Mouse (Mus musculus) spleen, embryonic (tissue): ENCODE results near the gene Tsx.
"Not testable (repeated sequence)": the region's sequence is repeated elsewhere in the genome, so short reads cannot be mapped to it uniquely, and the experiment has no call there.

Experiments
- CTCF ChIA-PET: fragments of 350-600 bp; sonication (Branson Sonifier 250); formaldehyde crosslinking; loops from one replicate; lab custom pipeline; 2022; lab: Charles Lee

Tsx gene

DNA sequence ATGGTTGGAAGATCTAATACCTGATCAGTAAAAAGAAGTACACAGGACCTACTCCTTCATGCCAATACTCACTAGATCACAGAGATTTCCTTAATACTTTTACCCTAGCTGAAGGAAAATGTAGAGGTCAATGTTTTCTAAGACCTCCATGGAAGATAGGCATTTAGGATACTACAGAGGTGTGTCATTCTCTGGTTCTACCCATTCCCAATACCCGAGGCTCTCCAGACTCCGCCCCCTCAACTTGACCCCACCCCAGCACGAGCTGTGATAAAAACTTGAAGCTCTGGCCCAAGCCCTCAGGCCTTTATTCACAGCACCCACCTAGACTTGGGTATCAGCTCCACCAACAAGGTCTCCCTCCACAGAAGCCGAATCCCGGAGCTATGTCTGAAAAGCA, at the start of gene Tsx:
Gene Tsx, plus strand, starts transcription at position 301 of the 400 bp plus-strand sequence.
- CTCF ChIA-PET = no interaction called here

DNA sequence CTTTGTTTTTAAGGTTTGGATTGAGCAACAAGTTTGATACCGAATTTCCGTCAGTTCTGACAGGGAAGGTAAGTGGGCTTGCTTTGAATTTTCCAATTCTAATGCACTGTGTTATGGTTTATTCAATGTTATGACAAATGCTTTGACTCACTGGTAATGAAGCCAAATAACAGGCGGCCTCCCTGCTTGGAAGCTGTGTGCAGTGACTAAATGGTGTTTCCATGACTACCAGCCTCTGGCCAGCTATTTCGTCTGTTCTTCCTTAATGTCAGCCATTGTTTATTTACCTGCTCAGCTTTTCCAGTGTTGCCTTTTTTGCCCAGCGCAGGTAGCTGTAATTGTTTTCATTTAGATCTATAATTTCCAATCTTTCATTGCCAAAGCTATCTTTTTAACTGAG, 48.1 kb upstream of the Tsx start:
- CTCF ChIA-PET = no interaction called here

DNA sequence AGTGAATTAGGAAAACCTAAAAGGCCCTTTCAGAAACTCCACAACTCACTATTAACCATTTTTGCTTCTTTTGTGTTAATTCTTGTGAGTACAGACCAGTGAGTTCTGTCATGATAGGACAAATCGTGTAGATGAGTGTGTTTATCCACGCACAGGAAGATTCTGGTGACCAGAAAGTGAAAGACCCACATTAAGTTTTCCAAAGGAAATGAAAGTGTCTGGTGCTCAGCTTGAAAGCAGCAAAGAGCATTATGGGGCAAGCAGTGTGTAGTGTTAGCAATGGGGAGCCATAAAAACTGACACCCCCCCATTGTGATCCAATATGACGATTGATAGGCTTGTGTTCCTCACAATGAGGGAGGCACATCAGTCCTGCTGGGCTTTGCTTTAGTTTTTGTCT, 45.6 kb upstream of the Tsx start:
- CTCF ChIA-PET = no interaction called here

DNA sequence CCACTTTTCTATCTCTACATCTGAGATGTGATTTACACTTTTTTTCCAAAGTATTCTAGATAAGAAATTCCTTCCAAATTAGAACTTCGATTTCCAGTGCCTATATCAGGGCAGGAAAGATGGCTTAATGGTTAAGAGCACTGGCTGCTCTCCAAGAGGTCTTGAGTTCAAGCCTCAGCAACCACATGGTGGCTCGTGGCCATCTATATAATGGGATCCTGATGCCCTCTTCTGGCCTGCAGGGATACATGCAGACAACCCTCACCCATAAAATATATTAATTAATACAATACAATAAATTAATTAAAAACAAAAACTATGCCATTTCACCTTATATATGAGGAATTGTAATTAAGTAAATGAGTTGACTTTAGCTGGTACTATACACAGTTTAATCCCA, 43.0 kb upstream of the Tsx start:
- CTCF ChIA-PET = no interaction called here

DNA sequence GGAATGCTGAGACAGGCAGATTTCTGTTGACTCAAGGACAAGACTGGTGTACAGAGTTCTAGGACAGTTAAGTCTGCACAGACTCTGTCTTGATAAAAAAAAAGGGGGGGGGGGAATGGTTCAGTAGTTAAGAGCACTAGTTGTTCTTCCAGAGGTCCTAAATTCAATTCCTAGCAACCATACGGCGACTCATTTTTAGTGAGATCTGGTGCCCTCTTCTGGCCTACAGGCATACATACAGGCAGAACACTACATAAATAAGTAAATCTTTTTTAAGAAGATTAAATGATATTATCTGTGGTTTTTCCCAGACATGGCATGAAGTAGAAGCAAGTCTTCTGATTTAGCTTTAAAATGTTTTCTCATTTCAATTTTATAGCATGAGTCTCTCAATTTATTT, 42.6 kb upstream of the Tsx start:
- CTCF ChIA-PET = no interaction called here

DNA sequence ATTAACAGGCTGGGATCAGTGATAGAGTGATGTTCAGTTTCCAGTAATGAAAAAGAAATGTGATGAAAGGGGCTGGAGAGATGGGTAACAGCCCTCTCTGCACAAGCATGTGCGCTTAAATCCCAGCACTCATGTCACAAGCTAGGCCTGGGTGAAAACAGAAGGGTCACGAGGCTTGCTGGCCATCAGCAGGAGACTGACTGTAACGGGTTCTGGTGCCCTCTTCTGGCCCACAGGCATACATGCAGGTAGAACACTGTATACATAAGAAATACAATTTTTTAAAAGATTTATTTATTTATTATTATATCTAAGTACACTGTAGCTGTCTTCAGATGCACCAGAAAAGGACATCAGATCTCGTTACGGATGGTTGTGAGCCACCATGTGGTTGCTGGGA, 40.0 kb upstream of the Tsx start:
- CTCF ChIA-PET = no interaction called here

DNA sequence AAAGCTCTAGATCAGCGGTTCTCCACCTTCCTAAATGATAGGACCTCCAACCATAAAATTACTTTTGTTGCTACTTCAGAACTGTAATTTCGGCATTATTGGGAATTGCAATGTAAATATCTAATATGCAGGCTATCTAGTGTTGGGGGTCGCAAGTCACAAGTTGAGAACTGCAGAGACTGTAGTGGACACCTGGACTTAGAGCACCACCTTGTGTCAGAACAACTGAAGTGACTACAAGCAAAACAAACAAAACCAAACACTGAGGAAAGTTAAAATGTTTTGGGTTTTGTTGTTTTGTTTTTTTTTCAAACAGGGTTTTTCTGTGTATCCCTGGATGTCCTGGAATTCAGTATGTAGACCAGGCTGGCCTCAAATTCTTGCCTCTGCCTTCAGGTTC, 29.7 kb upstream of the Tsx start:
- CTCF ChIA-PET = no interaction called here

DNA sequence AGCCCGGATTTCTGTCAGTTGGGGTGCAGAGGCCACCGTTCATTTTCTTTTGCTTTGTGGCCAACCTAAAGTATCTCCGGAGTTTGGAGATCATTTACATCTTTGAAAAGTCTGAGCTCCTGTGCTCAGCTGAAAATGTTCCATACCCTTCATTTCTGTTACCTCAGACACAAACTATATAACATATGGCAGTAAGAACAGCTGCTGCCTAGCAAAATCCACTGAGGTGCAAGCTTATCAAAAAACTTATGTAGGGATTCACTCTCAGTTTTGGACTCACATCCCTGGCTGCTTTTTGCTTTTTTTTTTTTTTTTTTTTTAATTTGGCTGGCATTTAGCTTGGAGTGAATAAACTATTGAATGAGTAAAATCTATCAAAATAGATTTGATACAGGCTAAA, 26.1 kb upstream of the Tsx start:
- CTCF ChIA-PET = interaction anchor here (0.7 kb wide), 1 partner anchor 44 kb away, joined by 3 read pairs; no protein-coding TSS in a partner anchor

DNA sequence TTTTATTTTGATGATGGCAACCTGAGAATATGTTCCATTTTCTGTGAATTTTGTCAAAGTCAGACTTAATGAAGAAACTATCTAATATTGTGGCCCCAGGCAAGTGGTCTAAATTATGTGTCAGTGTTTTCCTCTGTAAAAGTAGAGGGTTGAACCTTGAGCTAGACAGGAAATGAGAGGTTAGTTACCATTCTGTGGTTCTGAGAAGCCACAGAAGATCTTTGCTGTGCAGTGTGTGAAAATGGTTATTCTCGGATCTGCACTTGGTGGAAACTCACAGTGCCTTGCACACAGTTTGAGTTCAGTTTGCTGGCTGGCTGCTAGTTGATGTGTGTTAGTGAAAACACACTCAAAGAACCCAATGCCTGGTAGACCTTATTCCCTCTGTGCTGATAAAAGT, 20.4 kb upstream of the Tsx start:
- CTCF ChIA-PET = no interaction called here

DNA sequence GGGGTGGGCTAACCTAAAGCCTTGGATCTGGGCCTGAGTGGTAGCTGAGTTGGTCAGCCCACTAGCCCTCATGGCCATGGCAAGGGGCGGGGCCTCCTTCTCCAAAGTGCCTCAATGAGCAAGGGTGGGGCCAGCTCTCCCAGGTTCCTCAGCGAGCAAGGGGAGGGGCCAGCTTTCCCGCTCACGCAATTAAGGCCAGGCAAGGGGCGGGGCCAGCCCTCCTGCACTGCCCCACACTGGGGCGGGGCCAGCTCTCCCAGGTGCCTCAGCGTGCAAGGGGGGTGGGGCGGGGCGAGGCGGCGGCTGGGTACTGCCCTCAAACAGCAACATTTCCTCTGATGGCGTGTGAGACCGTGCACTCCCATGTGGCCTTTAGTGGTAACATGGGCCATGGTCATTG, 9.2 kb upstream of the Tsx start:
- CTCF ChIA-PET = no interaction called here

DNA sequence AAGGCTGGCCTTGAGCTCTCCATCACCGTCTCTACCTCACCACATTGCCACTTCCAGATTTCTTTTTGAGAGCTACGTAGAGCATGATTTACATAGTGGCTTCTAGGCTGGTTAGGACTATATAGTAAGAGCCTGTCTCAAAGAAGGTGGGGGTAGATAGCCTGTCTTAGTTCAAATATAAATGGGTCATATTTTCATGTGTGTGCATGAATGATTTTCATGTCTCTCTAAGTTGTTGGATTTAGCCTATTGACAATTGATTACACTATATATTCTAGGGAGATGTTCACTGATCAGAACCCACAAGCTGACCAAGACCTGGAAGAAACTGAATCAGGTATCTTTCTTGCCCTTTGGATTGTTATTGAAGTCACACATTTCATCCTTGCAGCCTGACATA, 7.4 kb downstream of the Tsx start, which contains the start of gene Gm26992:
Gene Gm26992, plus strand, starts transcription at position 301 of the 400 bp plus-strand sequence.
- CTCF ChIA-PET = no interaction called here

DNA sequence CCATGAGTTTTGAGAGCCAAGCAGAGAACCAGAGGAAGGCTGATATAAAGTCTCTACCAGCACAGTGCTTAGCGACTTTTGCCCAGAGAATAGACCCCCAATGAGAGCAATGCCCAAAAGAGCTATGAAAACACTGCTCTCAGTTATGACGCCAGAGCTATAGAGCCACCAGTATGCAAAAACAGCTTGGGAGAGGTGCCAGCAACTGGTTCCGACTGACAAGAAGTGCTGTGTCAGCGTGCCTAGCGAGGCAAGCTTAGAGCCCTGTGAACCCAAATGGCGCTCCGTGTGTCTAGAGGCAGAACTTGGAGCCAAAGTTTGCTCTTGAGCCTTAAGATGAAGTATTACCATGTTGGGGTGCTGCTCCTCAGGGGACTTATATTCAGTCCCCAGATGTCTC, 13.4 kb downstream of the Tsx start:
- CTCF ChIA-PET = no interaction called here

DNA sequence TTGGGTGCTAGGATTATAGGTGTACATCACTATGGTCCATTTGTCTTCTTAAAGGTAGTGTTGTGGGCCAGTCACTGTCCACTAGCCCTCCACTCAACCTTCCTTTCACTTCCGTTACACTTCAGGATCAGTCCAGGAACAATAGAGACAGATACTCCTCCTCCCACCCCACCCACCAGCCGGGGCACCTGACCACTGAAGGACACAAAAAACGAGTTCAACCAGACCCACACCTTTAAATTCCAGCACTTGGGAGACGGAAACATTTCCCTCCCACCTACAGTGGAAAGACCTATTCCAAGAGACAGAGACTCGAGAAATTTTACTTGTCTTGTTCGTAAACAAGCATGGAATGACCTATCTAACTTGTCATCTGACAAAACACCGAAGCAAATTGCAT, 18.0 kb downstream of the Tsx start:
- CTCF ChIA-PET = no interaction called here

DNA sequence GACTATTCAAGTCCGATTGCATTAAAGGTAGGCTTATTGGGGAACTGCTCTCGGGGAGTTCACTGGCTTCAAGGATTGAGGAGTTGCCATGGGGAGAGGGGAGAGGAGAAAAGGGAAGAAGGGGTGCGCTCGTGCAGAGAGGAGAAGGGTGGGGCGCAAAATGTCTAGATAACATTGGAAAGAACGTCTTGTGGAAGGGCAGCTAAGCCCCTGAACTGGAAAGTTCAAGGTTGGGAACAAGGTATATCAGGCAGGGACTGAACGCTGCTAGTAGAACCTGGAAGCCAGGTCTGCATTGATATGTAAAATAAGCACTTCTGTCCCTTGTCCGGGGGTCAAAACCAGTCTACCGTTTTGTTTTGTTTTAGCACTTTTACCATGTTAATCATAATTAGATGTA, 23.8 kb downstream of the Tsx start:
- CTCF ChIA-PET = no interaction called here

DNA sequence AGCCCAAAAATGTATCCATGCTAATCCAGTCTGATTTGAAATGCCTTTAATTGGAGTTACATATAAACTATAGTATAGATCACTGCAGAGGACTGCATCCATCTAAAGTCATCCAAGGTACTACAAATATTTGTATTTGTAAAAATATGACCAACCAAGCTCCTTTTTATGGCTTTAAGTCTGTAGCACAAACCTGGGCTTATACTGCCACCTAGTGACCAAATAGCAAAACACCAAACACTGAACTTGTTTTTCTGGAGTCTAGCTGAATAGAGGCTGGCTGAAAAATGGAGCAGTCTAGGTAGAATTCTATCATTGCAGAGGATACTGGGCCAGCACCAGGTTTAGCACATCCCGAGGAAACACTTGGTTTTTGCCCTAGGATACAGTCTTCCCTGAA, 26.5 kb downstream of the Tsx start:
- CTCF ChIA-PET = interaction anchor here (1.1 kb wide), 1 partner anchor 172 kb away, joined by 3 read pairs; no protein-coding TSS in a partner anchor

DNA sequence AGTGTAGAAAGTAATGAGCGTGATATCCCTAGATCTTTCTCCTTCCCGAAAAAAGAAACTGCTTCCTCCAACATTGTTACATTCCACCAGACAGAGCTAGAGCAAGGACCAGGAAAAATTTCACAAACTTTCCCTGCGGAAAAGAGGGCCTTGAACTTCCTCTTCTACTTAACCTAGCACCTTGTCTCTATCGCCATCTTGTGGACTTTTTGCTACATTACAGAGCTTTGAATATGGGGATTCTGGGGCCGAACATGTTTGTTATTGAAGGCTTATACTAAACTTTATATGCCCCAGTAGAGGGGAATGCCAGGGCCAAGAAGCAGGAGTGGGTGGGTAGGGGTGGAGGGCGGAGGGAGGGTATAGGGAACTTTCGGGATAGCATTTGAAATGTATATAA, 29.5 kb downstream of the Tsx start:
- CTCF ChIA-PET = interaction anchor here (0.6 kb wide), 1 partner anchor 47 kb away, joined by 9 read pairs; no protein-coding TSS in a partner anchor

DNA sequence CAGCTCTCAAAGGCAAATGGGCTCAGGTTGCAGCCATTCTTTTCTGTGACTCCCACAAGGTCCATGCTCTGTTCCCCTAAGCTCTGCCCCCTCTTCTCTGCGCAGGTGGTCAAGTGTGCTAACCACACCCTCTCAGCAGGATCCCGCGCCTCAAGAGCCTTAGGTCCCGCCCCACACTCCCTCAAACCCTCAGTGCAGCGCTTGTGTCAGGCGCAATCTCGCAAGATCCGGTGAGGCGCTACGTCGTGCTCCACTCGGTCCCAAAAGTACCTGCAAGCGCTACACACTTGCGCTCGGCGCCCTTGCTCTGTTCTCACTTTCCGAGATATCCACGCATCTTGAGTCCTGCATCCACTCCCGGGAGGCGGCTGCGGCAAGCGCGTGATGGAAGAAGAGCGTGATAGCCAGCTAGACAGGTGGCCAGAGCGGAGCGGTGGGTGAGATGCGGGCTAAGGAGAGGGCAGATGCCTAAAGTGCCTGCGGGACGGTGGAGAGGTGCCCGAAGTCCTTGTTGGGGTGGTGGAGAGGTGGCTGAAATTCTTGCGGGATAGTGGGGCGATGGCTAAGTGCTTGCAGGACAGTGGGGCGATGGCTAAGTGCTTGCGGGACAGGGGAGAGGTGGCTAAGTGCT, 33.4 kb downstream of the Tsx start:
- CTCF ChIA-PET = no interaction called here

DNA sequence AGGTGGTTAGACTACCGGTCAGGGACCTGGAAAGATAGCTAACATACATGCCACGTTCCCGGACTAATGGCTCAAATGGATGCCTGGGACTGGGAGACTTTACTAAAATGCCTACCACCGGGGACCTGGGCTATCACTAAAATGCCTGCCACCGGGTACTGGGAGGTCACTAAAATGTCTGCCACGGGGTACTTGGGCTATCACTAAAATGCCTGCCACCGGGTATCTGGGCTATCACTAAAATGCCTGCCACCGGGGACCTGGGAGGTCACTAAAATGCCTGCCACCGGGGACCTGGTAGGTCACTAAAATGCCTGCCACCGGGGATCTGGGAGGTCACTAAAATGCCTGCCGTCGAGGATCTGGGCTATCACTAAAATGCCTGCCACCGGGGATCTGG, 34.2 kb downstream of the Tsx start:
- CTCF ChIA-PET = not testable (repeated sequence)

DNA sequence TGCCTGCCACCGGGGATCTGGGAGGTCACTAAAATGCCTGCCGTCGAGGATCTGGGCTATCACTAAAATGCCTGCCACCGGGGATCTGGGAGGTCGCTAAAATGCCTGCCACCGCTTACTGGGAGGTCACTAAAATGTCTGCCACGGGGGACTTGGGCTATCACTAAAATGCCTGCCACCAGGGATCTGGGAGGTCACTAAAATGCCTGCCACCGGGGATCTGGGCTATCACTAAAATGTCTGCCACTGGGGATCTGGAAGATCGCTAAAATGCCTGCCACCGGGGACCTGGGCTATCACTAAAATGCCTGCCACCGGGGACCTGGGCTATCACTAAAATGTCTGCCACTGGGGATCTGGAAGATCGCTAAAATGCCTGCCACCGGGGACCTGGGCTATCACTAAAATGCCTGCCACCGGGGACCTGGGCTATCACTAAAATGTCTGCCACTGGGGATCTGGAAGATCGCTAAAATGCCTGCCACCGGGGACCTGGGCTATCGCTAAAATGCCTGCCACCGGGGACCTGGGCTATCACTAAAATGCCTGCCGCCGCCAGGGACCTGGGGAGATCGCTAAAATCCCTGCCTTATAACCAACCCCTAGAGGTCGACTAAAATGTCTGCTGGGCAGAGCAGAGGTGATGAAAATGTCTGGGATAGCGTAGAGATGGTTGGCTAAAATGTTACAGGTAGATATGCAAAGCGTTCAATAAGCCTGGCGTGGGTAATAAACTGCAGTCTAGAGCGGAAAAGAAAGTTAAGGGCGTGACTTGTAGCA, 34.9 kb downstream of the Tsx start:
- CTCF ChIA-PET = not testable (repeated sequence)

DNA sequence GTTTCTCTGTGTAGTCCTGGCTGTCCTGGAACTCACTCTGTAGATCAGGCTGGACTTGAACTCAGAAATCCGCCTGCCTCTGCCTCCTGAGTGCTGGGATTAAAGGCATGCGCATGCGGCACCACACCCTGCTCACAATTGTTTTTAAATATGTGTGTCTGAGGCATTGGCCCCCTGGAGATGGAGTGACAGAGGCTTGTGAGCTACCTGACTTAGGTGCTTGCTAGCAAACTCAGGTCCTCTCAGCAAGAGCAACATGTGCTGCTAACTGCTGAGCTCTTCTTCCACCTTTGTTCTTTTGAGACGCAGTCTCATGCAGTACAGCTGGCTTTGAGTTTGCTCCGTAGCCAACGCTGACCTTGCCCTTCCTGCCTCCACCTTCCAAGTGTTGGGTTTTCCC, 38.5 kb downstream of the Tsx start:
- CTCF ChIA-PET = no interaction called here

DNA sequence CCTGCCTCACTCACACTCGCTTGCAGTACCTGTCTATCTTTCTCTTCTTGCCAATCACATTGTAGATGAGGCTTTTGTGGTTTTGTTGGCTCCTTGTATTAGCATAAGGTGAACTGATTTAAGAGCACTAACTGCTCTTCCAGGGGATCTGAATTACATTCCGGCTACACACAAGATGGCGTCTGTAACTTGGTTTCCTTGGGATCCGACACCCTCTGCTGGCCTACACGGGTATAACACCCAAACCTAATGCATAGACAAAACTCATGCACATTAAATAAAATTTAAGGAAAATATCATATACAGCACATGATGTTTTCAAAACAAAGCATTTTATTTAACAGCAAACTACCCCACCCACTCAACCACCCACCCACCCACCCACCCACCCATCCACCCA, 45.8 kb downstream of the Tsx start:
- CTCF ChIA-PET = no interaction called here

DNA sequence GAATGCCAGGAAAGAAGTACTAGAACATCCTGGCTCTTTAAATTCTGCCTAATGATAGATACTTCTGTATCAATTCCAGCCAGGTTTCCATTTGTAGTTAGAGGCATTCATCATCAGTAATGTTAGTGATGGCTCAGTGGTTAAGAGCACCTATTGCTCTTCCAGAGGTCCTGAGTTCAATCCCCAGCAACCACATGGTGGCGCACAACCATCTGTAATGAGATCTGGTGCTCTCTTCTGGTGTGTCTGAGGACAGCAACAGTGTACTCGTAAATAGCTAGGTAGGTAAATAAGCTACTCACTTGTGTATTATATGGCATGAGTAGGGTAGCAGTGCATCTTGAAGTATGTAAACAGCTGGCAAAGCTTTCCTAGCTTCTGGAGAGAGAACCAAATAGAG, 54.7 kb downstream of the Tsx start:
- CTCF ChIA-PET = no interaction called here

DNA sequence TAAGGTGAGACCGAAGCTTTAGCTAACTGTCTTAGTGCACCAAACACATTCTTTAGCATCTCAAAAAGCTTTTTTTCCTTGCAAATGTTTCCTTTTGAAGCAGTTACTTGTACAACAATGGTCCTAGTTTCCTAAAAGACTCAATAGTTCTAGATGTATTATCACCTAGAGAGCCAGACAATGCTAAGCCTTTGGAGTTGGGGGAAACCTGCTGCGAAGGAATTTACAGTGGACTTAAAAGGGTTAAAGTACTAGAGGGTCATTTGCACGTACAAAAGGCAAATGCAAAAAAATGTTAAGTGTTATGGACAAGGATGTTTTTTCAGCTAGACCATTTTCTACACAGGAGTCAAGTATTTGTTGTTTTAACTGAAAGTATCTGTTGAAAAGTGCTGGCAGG, 58.1 kb downstream of the Tsx start:
- CTCF ChIA-PET = no interaction called here
